Mouse (Mus musculus) lung, adult 2 months (tissue): ENCODE measurements around the gene Stt3b.

Experiments
- CTCF ChIP-seq: fragments of 200-500 bp; IDR thresholded peaks from 2 replicates; pipeline ENCODE4 v1.5.1; 2011; ENCODE audit warnings: mild to moderate bottlenecking, low read length, control low read depth; ENCODE audit not compliant: insufficient read depth
- POLR2A ChIP-seq: fragments of 200-500 bp; IDR thresholded peaks from 2 replicates; pipeline ENCODE4 v1.6.1; 2011; ENCODE audit warnings: low read depth, mild to moderate bottlenecking, control low read depth, low read length, borderline replicate concordance; ENCODE audit errors: extremely low read depth

DNA sequence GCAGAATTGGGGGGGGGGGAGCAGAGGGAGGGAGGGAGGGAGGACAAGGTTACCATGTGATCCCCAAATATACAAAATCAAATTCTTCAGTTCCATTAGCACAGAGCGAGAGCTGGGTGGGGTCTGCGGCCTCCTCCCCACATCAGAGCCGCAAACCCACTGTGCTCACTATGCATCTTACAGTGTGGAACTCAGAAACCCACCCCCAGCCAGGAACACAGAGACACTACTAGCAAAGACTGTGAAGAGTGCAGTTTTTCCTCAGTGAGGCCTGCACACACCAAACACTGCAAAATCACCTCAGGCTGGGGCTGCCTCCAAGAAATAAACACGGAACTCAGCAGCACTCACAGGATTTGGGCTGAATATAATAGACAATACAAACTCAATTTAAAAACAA lies 50.4 kb downstream of the Stt3b start:
- TF ChIP-seq CTCF = no peak
- no peak for TF ChIP-seq POLR2A
